25 mouse cellular contexts compared by ENCODE assay signal in the genomic region with DNA sequence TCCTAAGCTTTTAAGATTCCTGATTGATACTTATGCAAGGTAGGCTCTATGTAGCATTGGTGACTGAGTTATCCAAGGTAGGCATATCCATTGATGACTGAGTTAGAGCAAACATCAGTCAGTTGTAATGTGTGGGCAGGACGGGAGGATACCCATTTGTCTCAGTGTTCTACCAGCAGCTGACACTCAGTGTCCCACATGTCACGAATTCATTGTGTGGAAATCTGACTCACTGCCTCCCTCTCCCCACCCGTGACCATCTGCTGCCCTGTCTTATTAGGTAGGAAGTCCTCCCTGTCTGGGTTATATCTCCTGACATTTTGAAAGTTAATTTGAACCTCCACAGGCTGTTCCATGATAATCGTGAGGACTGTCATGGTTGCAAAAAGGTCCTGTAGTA.
A peak's percentile ranks its signal among the peaks of the same experiment; 100 is the strongest.
DNase-seq lines count a peak whose midpoint lies in the region; ATAC-seq lines count a peak whose summit lies in the region.
"Had no signal": no experiment of that assay in that cellular context is flagged by ENCODE, and none has a peak within 500 bp of the region (broad histone marks: within the 10 kb centered on the region; RNA-seq: fewer than 3 reads in every experiment).

No protein-coding gene starts in this region.

- H3K27ac ChIP-seq in hindbrain, embryonic 16.5 days (ENCODE audit: low read depth, low read length): no peak overlapping the region
- H3K27ac ChIP-seq: embryonic facial prominence, embryonic 15.5 days; forebrain, embryonic 10.5 days; gastrocnemius, adult 2 months; heart, adult 2 months; heart, embryonic 15.5 days; hindbrain, embryonic 10.5 days; hindbrain, embryonic 14.5 days had no signal

- H3K9me3 ChIP-seq in megakaryocyte, embryonic 14.5 days: peaks cover 38% of the 10 kb centered on the region
- H3K9me3 ChIP-seq in hindbrain, embryonic 16.5 days (ENCODE audit: control insufficient read depth, low read length): no peaks in the 10 kb centered on the region
- H3K9me3 ChIP-seq: embryonic facial prominence, embryonic 15.5 days; forebrain, embryonic 10.5 days; heart, embryonic 15.5 days; hindbrain, embryonic 10.5 days had no signal

- no peaks in the 10 kb centered on the region for H3K4me1 ChIP-seq in megakaryocyte, embryonic 14.5 days
- no peaks in the 10 kb centered on the region for H3K4me1 ChIP-seq in hindbrain, embryonic 16.5 days (ENCODE audit: control insufficient read depth, insufficient read depth, low read depth, low read length)
- H3K4me1 ChIP-seq: embryonic facial prominence, embryonic 15.5 days; forebrain, embryonic 10.5 days; heart, embryonic 15.5 days had no signal

- H3K4me2 ChIP-seq in hindbrain, embryonic 16.5 days (ENCODE audit: low read length): no peak overlapping the region
- H3K4me2 ChIP-seq: embryonic facial prominence, embryonic 15.5 days; heart, embryonic 11.5 days; heart, embryonic 15.5 days; hindbrain, embryonic 14.5 days had no signal

- H3K36me3 ChIP-seq in megakaryocyte, embryonic 14.5 days (replicated peaks; ENCODE audit: low read length): no peaks in the 10 kb centered on the region
- no peaks in the 10 kb centered on the region for H3K36me3 ChIP-seq in hindbrain, embryonic 16.5 days (ENCODE audit: control insufficient read depth, insufficient read depth, low read length)
- H3K36me3 ChIP-seq: embryonic facial prominence, embryonic 15.5 days; forebrain, embryonic 10.5 days; heart, embryonic 15.5 days; hindbrain, embryonic 10.5 days had no signal

- H3K9ac ChIP-seq in hindbrain, embryonic 16.5 days (ENCODE audit: low read depth, low read length): no peak overlapping the region
- H3K9ac ChIP-seq: embryonic facial prominence, embryonic 15.5 days; heart, embryonic 15.5 days; hindbrain, embryonic 14.5 days had no signal

- peak overlapping the region; percentile 17 for H3K4me3 ChIP-seq in megakaryocyte, embryonic 14.5 days (replicated peaks)
- no peak overlapping the region for H3K4me3 ChIP-seq in hindbrain, embryonic 16.5 days (ENCODE audit: low read length)
- H3K4me3 ChIP-seq: embryonic facial prominence, embryonic 15.5 days; erythroblast, embryonic 14.5 days; forebrain, embryonic 10.5 days; gastrocnemius, adult 2 months; heart, adult 2 months; heart, embryonic 15.5 days; hindbrain, embryonic 10.5 days had no signal

- peak; percentile 7 to 18 for DNase-seq in cerebellum, postnatal 25 days
- DNase-seq in cerebellum, adult 11-12 months: no peak
- DNase-seq in layer of hippocampus, adult 8-10 months (ENCODE audit: low spot score in 2 of 2): peak; percentile 61
- DNase-seq in layer of hippocampus, postnatal 25 days (ENCODE audit: extremely low spot score in 1 of 2, low spot score in 1 of 2): peak; percentile 20 to 28
- no peak for DNase-seq in liver
- DNase-seq: adrenal gland, adult 2 months; adrenal gland, postnatal 25 days; cerebellum, adult 9-10 months; gastrocnemius, adult 2 months; gastrocnemius, postnatal 36 days; heart, adult 2 months had no signal

- ATAC-seq in megakaryocyte, adult 5-6 weeks (ENCODE audit: poor library complexity, severe bottlenecking): no peak
- no peak for ATAC-seq in hindbrain, embryonic 16.5 days
- ATAC-seq: activated CD4-positive, CD25-positive, alpha-beta regulatory T cell, adult 4 months; forebrain, embryonic 14.5 days; Patski had no signal

- 68% methylated on average over 4 of the region's 4 CpGs for WGBS in hindbrain, embryonic 16.5 days

- H3K27me3 ChIP-seq in megakaryocyte, embryonic 14.5 days (replicated peaks): no peaks in the 10 kb centered on the region
- H3K27me3 ChIP-seq in hindbrain, embryonic 16.5 days (replicated peaks; ENCODE audit: control insufficient read depth, insufficient read depth, low read length): no peaks in the 10 kb centered on the region
- H3K27me3 ChIP-seq: CH12.LX; embryonic facial prominence, embryonic 15.5 days; heart, embryonic 15.5 days had no signal

Comparison
In these comparisons a context has a peak if more than half of its experiments do, and no peak if none do; other contexts are left out.
1. DNase-seq: peak in cerebellum, postnatal 25 days (2 of 2), layer of hippocampus, adult 8-10 months (2 of 2) and layer of hippocampus, postnatal 25 days (2 of 2); none in cerebellum, adult 11-12 months (single experiment) and liver (single experiment).